Mouse (Mus musculus): ENCODE data around the gene Rasgrp4.

Gene Rasgrp4

GRCm38 (mm10) chr7:29148771-29149170, 14.1 kb downstream of the Rasgrp4 start:
- no peak for DNase-seq (ENCODE audit: low spot score)

GRCm38 (mm10) chr7:29151486-29151885, 16.8 kb downstream of the Rasgrp4 start:
- DNase-seq (ENCODE audit: low spot score): no peak

GRCm38 (mm10) chr7:29154018-29154720, 19.5 kb downstream of the Rasgrp4 start:
- DNase-seq (ENCODE audit: low spot score): no peak

- peak; percentile 90 for DNase-seq (ENCODE audit: low spot score)
Observed at GRCm38 (mm10) chr7:29155196-29155837, 20.7 kb downstream of the Rasgrp4 start.

- DNase-seq (ENCODE audit: low spot score): peak; percentile 84
Observed at GRCm38 (mm10) chr7:29155838-29156782, 21.5 kb downstream of the Rasgrp4 start, which contains the start of gene Fam98c. Gene Fam98c (minus strand): TSS chr7:29156234.

GRCm38 (mm10) chr7:29158264-29158663, 23.6 kb downstream of the Rasgrp4 start:
- no peak for DNase-seq (ENCODE audit: low spot score)

GRCm38 (mm10) chr7:29162294-29162693, 27.6 kb downstream of the Rasgrp4 start:
- DNase-seq (ENCODE audit: low spot score): no peak

- no peak for DNase-seq (ENCODE audit: low spot score)
Observed at GRCm38 (mm10) chr7:29162750-29163525, 28.3 kb downstream of the Rasgrp4 start.

- no peak for DNase-seq (ENCODE audit: low spot score)
Observed at GRCm38 (mm10) chr7:29167656-29168055, 33.0 kb downstream of the Rasgrp4 start.

- DNase-seq (ENCODE audit: low spot score): no peak
Observed at GRCm38 (mm10) chr7:29168121-29168695, 33.6 kb downstream of the Rasgrp4 start.

- DNase-seq (ENCODE audit: low spot score): no peak
Observed at GRCm38 (mm10) chr7:29168791-29169230, 34.2 kb downstream of the Rasgrp4 start.

- DNase-seq (ENCODE audit: low spot score): peak; percentile 74
Observed at GRCm38 (mm10) chr7:29169231-29170065, 34.8 kb downstream of the Rasgrp4 start.

GRCm38 (mm10) chr7:29170066-29170754, 35.6 kb downstream of the Rasgrp4 start, which contains the start of the genes Ggn and Spred3:
Gene Ggn (plus strand): TSS chr7:29170210.
Gene Spred3 (minus strand): TSS chr7:29170411.
- peak; percentile 60 for DNase-seq (ENCODE audit: low spot score)

- no peak for DNase-seq (ENCODE audit: low spot score)
Observed at GRCm38 (mm10) chr7:29170755-29171561, 36.3 kb downstream of the Rasgrp4 start.

- DNase-seq (ENCODE audit: low spot score): no peak
Observed at GRCm38 (mm10) chr7:29171562-29172097, 37.0 kb downstream of the Rasgrp4 start.

GRCm38 (mm10) chr7:29172390-29173016, 37.9 kb downstream of the Rasgrp4 start:
- no peak for DNase-seq (ENCODE audit: low spot score)

- DNase-seq (ENCODE audit: low spot score): no peak
Observed at GRCm38 (mm10) chr7:29178106-29178505, 43.5 kb downstream of the Rasgrp4 start.

GRCm38 (mm10) chr7:29179323-29179722, 44.7 kb downstream of the Rasgrp4 start:
- no peak for DNase-seq (ENCODE audit: low spot score)

Measured in layer of hippocampus, adult 11-12 months (tissue).